Mouse (Mus musculus): ENCODE data around the gene D5Ertd577e. TPM values are rescaled to one million over a fixed set of nuclear protein-coding genes. Genes with fewer than 3 reads are reported as not detected.
"Not testable (repeated sequence)": the region's sequence is repeated elsewhere in the genome, so short reads cannot be mapped to it uniquely, and the experiment has no call there.

Gene D5Ertd577e
- polyA plus RNA-seq (2016; fragmentation: Nextera tagmentation; extraction: Ambion mirVana) = not detected in 2 replicates

GRCm38 (mm10) chr5:95456506-95456905 lies at the start of gene D5Ertd577e:
TSS of gene D5Ertd577e (plus strand) at chr5:95456806.
- not testable (repeated sequence) for H3K4me1 ChIP-seq (replicated peaks); H3K27ac ChIP-seq; H3K4me3 ChIP-seq; H3K9me3 ChIP-seq; H3K36me3 ChIP-seq; H3K27me3 ChIP-seq (ENCODE audit: insufficient read depth, poor library complexity, severe bottlenecking); DNase-seq (ENCODE audit: low spot score)
- WGBS = 46% methylated on average over 1 of the region's 1 CpGs

DNA sequence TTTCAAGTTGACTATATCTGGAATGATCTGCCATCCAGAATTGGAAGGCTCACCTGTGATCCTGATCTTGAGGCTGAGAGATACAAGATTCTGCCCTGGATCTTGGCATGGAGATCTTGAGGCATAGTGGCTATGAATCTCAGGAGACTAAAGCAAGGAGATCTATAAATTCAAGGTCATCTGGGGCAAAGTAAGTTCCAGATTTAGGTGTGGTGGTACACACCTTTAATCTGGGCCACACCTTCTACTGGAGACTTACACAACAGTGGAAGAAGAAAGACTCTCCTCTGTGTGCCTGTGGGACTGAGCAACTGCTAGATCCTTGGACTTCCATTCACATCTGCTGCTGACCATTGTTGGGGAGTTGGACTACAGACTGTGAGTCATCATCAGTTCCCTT lies 53.9 kb downstream of the D5Ertd577e start, which contains the start of gene Gm3286:
TSS of gene Gm3286 (plus strand) at position 301 of the 400 bp plus-strand sequence.
- DNase-seq (ENCODE audit: low spot score) = not testable (repeated sequence)

More for the DNA sequence above, 53.9 kb downstream of the D5Ertd577e start, which contains the start of gene Gm3286:
- H3K27ac ChIP-seq; H3K4me1 ChIP-seq (replicated peaks); H3K36me3 ChIP-seq; H3K9me3 ChIP-seq; H3K4me3 ChIP-seq; H3K27me3 ChIP-seq (ENCODE audit: insufficient read depth, poor library complexity, severe bottlenecking): not testable (repeated sequence)

Other genes starting within 250 kb of the D5Ertd577e start
- gene Gm10424, start 184.0 kb upstream of the D5Ertd577e start, polyA plus RNA-seq (2016; fragmentation: Nextera tagmentation; extraction: Ambion mirVana) = not detected in 2 replicates
- not detected in 2 replicates for gene Gm3259, start 150.9 kb upstream of the D5Ertd577e start, polyA plus RNA-seq (2016; fragmentation: Nextera tagmentation; extraction: Ambion mirVana)
- gene Gm3286, start 54.0 kb downstream of the D5Ertd577e start, polyA plus RNA-seq (2016; fragmentation: Nextera tagmentation; extraction: Ambion mirVana) = not detected in 2 replicates
- gene Gm7971, start 138.1 kb downstream of the D5Ertd577e start, polyA plus RNA-seq (2016; fragmentation: Nextera tagmentation; extraction: Ambion mirVana) = not detected in 2 replicates